8 mouse cellular contexts compared by ENCODE assay signal in genomic region chr15:79063160-79063740, GRCm38 (mm10). TPM values are rescaled to one million over a fixed set of nuclear protein-coding genes. Genes with fewer than 3 reads are reported as not detected.
A peak's percentile ranks its signal among the peaks of the same experiment; 100 is the strongest.
DNase-seq lines count a peak whose midpoint lies in the region; ATAC-seq lines count a peak whose summit lies in the region.

No protein-coding gene starts in this region.

- no peak for ATAC-seq in lung, embryonic 16.5 days (ENCODE audit: low read depth)
- no peak for ATAC-seq in limb, embryonic 12.5 days (ENCODE audit: insufficient number of reproducible peaks, insufficient read depth, low FRiP score, low TSS enrichment, low read depth)
- no peak for ATAC-seq in stomach, embryonic 15.5 days (ENCODE audit: insufficient read depth, low FRiP score, low read depth)

- H3K9ac ChIP-seq in lung, embryonic 16.5 days (ENCODE audit: low read length), result peak overlapping the region; percentile 66
- H3K9ac ChIP-seq in limb, embryonic 12.5 days (replicated peaks), result no peak overlapping the region
- H3K9ac ChIP-seq in stomach, embryonic 15.5 days, result no peak overlapping the region

- no peaks in the 10 kb centered on the region for H3K9me3 ChIP-seq in lung, embryonic 16.5 days (ENCODE audit: control insufficient read depth, low read length)
- peaks cover 12% of the 10 kb centered on the region for H3K9me3 ChIP-seq in erythroblast, embryonic 14.5 days (ENCODE audit: control insufficient read depth, low read length)
- no peaks in the 10 kb centered on the region for H3K9me3 ChIP-seq in limb, embryonic 12.5 days
- no peaks in the 10 kb centered on the region for H3K9me3 ChIP-seq in stomach, embryonic 15.5 days

- H3K27ac ChIP-seq in lung, embryonic 16.5 days (ENCODE audit: low read length), result peak overlapping the region; percentile 53
- 0 out of 2 replicates have a peak overlapping the region, but pooled peaks have one; percentile 8 for H3K27ac ChIP-seq in limb, embryonic 12.5 days
- H3K27ac ChIP-seq in stomach, embryonic 15.5 days, result peak overlapping the region; percentile 69; the same call in 1 of the 2 replicates

- WGBS in lung, embryonic 16.5 days, result 6% methylated on average over 14 of the region's 14 CpGs
- WGBS in limb, embryonic 12.5 days, result 10% methylated on average over 14 of the region's 14 CpGs
- 8% methylated on average over 14 of the region's 14 CpGs for WGBS in stomach, embryonic 15.5 days

- peaks cover 15% of the 10 kb centered on the region for H3K36me3 ChIP-seq in lung, embryonic 16.5 days (ENCODE audit: control insufficient read depth, insufficient read depth, low read length)
- H3K36me3 ChIP-seq in erythroblast, embryonic 14.5 days (ENCODE audit: control insufficient read depth), result peaks cover 39% of the 10 kb centered on the region
- peaks cover 29% of the 10 kb centered on the region for H3K36me3 ChIP-seq in limb, embryonic 12.5 days
- H3K36me3 ChIP-seq in stomach, embryonic 15.5 days, result peaks cover 13% of the 10 kb centered on the region

- H3K27me3 ChIP-seq in lung, embryonic 16.5 days (ENCODE audit: control insufficient read depth, insufficient read depth, low read depth, low read length), result no peaks in the 10 kb centered on the region
- H3K27me3 ChIP-seq in erythroblast, embryonic 14.5 days (ENCODE audit: control insufficient read depth), result no peaks in the 10 kb centered on the region
- no peaks in the 10 kb centered on the region for H3K27me3 ChIP-seq in limb, embryonic 12.5 days
- H3K27me3 ChIP-seq in stomach, embryonic 15.5 days (replicated peaks), result no peaks in the 10 kb centered on the region

- H3K4me3 ChIP-seq in lung, embryonic 16.5 days (ENCODE audit: low read length), result peak overlapping the region; percentile 49
- H3K4me3 ChIP-seq in erythroblast, embryonic 14.5 days (replicated peaks), result peak overlapping the region; percentile 79
- peak overlapping the region; percentile 29 for H3K4me3 ChIP-seq in limb, embryonic 12.5 days (replicated peaks)
- peak overlapping the region; percentile 30 for H3K4me3 ChIP-seq in stomach, embryonic 15.5 days (replicated peaks)

- no peak for DNase-seq in lung, adult 18-20 months
- no peak for DNase-seq in left cerebral cortex, adult 8-10 months (ENCODE audit: low spot score in 2 of 2)
- DNase-seq in adrenal gland, adult 8-10 months, result no peak
- no peak for DNase-seq in right cerebral cortex, postnatal 25 days

- H3K4me2 ChIP-seq in lung, embryonic 16.5 days (ENCODE audit: low read depth, low read length), result peak overlapping the region; percentile 73
- H3K4me2 ChIP-seq in limb, embryonic 12.5 days, result peak overlapping the region; percentile 54
- peak overlapping the region; percentile 58 for H3K4me2 ChIP-seq in stomach, embryonic 15.5 days

- H3K4me1 ChIP-seq in lung, embryonic 16.5 days (replicated peaks; ENCODE audit: control insufficient read depth, insufficient read depth, low read length), result peaks cover 17% of the 10 kb centered on the region
- H3K4me1 ChIP-seq in erythroblast, embryonic 14.5 days (ENCODE audit: control insufficient read depth), result peaks cover 82% of the 10 kb centered on the region
- peaks cover 24% of the 10 kb centered on the region for H3K4me1 ChIP-seq in limb, embryonic 12.5 days (replicated peaks)
- peaks cover 32% of the 10 kb centered on the region for H3K4me1 ChIP-seq in stomach, embryonic 15.5 days

RNA-seq across cellular contexts. Expression of gene Ankrd54, which starts 0.6 kb away (rescaled TPM):
- 52.6 and 56.7 TPM in 2 replicates for polyA plus RNA-seq in lung, embryonic 16.5 days (2015; fragmentation: Nextera tagmentation; extraction: Ambion mirVana)
- polyA plus RNA-seq in erythroblast, embryonic 14.5 days (2012), result 13.6 and 25.2 TPM in 2 replicates
- 63.7 and 67.1 TPM in 2 replicates for polyA plus RNA-seq in limb, embryonic 12.5 days (2016; fragmentation: Nextera tagmentation; extraction: Ambion mirVana)
- polyA plus RNA-seq in stomach, embryonic 15.5 days (2015; fragmentation: Nextera tagmentation; extraction: Ambion mirVana), result 49.7 and 51.8 TPM in 2 replicates
- 10 to 100 TPM; 16.5 to 20.1 (median 18.4) TPM for total RNA-seq in left cerebral cortex, adult 8-10 months (2022)
- 10 to 100 TPM; 24.6 to 34.9 (median 28.2) TPM for total RNA-seq in adrenal gland, adult 8-10 months (2022)

RNA-seq across cellular contexts. Expression of gene Eif3l, which starts 11.7 kb away (rescaled TPM):
- polyA plus RNA-seq in lung, embryonic 16.5 days (2015; fragmentation: Nextera tagmentation; extraction: Ambion mirVana), result 196 and 209 TPM in 2 replicates
- polyA plus RNA-seq in erythroblast, embryonic 14.5 days (2012), result 1.8 and 3.6 TPM in 2 replicates
- 232 and 241 TPM in 2 replicates for polyA plus RNA-seq in limb, embryonic 12.5 days (2016; fragmentation: Nextera tagmentation; extraction: Ambion mirVana)
- 200 and 222 TPM in 2 replicates for polyA plus RNA-seq in stomach, embryonic 15.5 days (2015; fragmentation: Nextera tagmentation; extraction: Ambion mirVana)
- 10 to 100 TPM; 73.8 to 77.0 (median 75.3) TPM for total RNA-seq in left cerebral cortex, adult 8-10 months (2022)
- 100 to 1,000 TPM; 136 to 157 (median 140) TPM for total RNA-seq in adrenal gland, adult 8-10 months (2022)

RNA-seq across cellular contexts. Expression of gene Galr3, which starts 21.6 kb away (rescaled TPM):
- polyA plus RNA-seq in lung, embryonic 16.5 days (2015; fragmentation: Nextera tagmentation; extraction: Ambion mirVana), result not detected in 2 replicates
- 0.06 TPM in 1 of 2 replicates, not detected in the other for polyA plus RNA-seq in erythroblast, embryonic 14.5 days (2012)
- polyA plus RNA-seq in limb, embryonic 12.5 days (2016; fragmentation: Nextera tagmentation; extraction: Ambion mirVana), result 0.18 TPM in 1 of 2 replicates, not detected in the other
- 0.68 and 0.89 TPM in 2 replicates for polyA plus RNA-seq in stomach, embryonic 15.5 days (2015; fragmentation: Nextera tagmentation; extraction: Ambion mirVana)
- under 1 TPM in 3 of 4 experiments, not detected in 1; 0.30 to 0.72 (median 0.37) TPM for total RNA-seq in left cerebral cortex, adult 8-10 months (2022)
- under 1 TPM in 3 of 4 experiments, not detected in 1; 0.28 to 0.31 (median 0.30) TPM for total RNA-seq in adrenal gland, adult 8-10 months (2022)

RNA-seq across cellular contexts. Expression of gene H1f0, which starts 35.0 kb away (rescaled TPM):
- 516 and 576 TPM in 2 replicates for polyA plus RNA-seq in lung, embryonic 16.5 days (2015; fragmentation: Nextera tagmentation; extraction: Ambion mirVana)
- 15.5 and 19.5 TPM in 2 replicates for polyA plus RNA-seq in erythroblast, embryonic 14.5 days (2012)
- 677 and 728 TPM in 2 replicates for polyA plus RNA-seq in limb, embryonic 12.5 days (2016; fragmentation: Nextera tagmentation; extraction: Ambion mirVana)
- 546 and 587 TPM in 2 replicates for polyA plus RNA-seq in stomach, embryonic 15.5 days (2015; fragmentation: Nextera tagmentation; extraction: Ambion mirVana)
- 10 to 100 TPM; 84.9 to 94.2 (median 89.5) TPM for total RNA-seq in left cerebral cortex, adult 8-10 months (2022)
- 100 to 1,000 TPM; 122 to 250 (median 176) TPM for total RNA-seq in adrenal gland, adult 8-10 months (2022)

RNA-seq across cellular contexts. Expression of gene Micall1, which starts 45.4 kb away (rescaled TPM):
- 6.9 and 7.8 TPM in 2 replicates for polyA plus RNA-seq in lung, embryonic 16.5 days (2015; fragmentation: Nextera tagmentation; extraction: Ambion mirVana)
- 0.05 and 0.09 TPM in 2 replicates for polyA plus RNA-seq in erythroblast, embryonic 14.5 days (2012)
- 12.2 and 13.0 TPM in 2 replicates for polyA plus RNA-seq in limb, embryonic 12.5 days (2016; fragmentation: Nextera tagmentation; extraction: Ambion mirVana)
- polyA plus RNA-seq in stomach, embryonic 15.5 days (2015; fragmentation: Nextera tagmentation; extraction: Ambion mirVana), result 11.5 and 11.9 TPM in 2 replicates
- total RNA-seq in left cerebral cortex, adult 8-10 months (2022), result 10 to 100 TPM; 28.9 to 32.0 (median 30.4) TPM
- 10 to 100 TPM; 40.6 to 88.2 (median 55.8) TPM for total RNA-seq in adrenal gland, adult 8-10 months (2022)

Comparison
In these comparisons a context has a peak if more than half of its experiments do, and no peak if none do; other contexts are left out.
1. H3K27ac ChIP-seq: peak in every context shown above with its lines; median percentile 69 in stomach, embryonic 15.5 days; 53 in lung, embryonic 16.5 days; 8 in limb, embryonic 12.5 days.
2. H3K4me3 ChIP-seq: peak in every context shown above with its lines; median percentile 79 in erythroblast, embryonic 14.5 days; 49 in lung, embryonic 16.5 days; 30 in stomach, embryonic 15.5 days; 29 in limb, embryonic 12.5 days.
3. RNA of gene Eif3l, which starts 11.7 kb away (polyA plus RNA-seq): 232 to 241 TPM in limb, embryonic 12.5 days, 196 to 209 TPM in lung, embryonic 16.5 days and 200 to 222 TPM in stomach, embryonic 15.5 days; 1.8 to 3.6 TPM in erythroblast, embryonic 14.5 days; every median in the first group is over 10 times any median in the second.
4. Peak in every context shown above with its lines, with median percentiles within 50 percentile points of each other: H3K4me2 ChIP-seq.